Mouse (Mus musculus): ENCODE results near the gene Gm9945.

The Gm9945 gene

DNA sequence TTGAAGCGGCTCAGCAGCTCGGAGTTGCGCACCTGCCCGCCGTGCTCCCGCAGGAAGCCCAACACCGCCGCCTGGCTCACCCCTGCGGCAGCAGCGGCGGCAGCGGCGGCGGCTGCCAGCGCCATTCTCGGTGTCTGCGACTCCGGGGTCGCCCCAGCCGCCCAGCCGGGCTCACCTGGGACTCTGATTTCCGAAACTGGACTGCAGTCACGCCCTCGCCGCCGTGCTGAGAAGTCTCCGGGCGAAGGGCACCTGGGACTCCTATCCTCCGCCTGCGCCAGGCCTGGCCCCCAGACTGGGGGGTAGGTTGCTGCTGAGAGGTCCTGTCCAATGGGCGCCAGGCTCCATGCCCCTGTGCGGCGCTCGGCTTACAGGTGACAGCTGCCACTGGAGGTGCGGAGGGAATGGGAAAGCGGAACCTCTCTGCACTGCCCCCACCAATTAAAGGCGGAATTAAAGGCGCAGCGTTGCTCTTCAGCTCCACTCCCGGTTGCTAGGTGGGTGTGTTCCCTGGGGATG, at the start of gene Gm9945, which contains the start of gene Sowaha:
Gene Gm9945 (plus strand): TSS at position 384 of the 519 bp plus-strand sequence.
Gene Sowaha (minus strand): TSS at position 492 of the 519 bp plus-strand sequence.
- no peak for DNase-seq (ENCODE audit: low read depth)

GRCm38 (mm10) chr11:53430300-53430669, 49.7 kb upstream of the Gm9945 start:
- no peak for DNase-seq (ENCODE audit: low read depth)

DNA sequence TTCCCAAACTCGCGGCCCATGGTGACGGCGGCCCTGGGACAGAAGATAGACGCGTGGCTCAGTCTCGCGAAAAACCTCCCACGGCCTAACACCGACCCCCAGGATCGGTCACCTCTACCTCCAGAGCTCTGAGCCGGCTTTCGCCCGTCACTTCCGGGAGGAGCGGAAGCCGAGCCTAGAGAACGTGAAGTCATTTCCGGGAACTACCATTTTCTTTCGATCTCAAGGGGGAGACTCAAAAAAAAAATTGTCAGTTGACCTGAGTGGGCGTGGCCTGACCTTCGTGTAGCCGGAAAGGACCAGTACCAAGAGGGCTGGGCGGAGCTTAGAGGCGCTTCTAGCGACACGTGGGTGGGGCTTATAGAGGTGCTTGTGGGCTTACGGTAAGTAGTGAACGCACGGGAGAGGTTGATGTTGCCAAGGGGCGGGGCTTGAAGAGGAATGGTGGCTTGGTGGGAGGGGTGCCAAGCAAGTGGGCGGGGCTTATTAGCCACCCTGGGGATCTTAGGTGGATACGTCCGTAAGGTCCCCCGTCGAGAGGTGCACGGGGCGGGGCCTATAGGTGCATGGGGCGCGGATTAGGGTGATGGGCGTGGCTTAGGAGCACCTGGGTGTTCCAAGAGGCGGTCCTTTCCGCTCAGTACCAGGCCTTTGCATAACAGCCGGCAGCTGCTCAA, 49.2 kb upstream of the Gm9945 start, which contains the start of the genes Uqcrq and Gdf9:
Gene Uqcrq (minus strand): TSS at position 162 of the 677 bp plus-strand sequence.
Gene Gdf9 (plus strand): TSS at position 354 of the 677 bp plus-strand sequence.
- DNase-seq (ENCODE audit: low read depth), result peak; percentile 99

GRCm38 (mm10) chr11:53431347-53432056, 48.5 kb upstream of the Gm9945 start:
- no peak for DNase-seq (ENCODE audit: low read depth)

DNA sequence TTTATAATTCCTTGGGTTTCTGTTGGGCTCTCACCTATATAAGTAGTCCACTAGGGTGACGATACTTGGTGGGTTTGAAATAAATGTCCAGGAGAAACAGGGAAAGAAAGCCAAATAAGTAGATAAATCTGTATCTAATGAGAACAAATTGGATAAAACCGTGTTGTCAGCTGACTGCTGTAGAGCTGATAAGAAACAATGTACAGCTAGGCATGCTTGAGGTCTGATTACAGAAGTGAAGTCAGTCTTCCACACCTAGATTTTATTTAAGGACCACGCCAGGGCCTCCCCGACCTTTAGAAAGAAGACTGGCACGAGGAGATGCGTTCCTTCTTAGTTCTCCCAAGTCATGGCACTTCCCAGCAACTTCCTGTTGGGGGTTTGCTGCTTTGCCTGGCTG, 46.9 kb upstream of the Gm9945 start:
- DNase-seq (ENCODE audit: low read depth), result no peak

DNA sequence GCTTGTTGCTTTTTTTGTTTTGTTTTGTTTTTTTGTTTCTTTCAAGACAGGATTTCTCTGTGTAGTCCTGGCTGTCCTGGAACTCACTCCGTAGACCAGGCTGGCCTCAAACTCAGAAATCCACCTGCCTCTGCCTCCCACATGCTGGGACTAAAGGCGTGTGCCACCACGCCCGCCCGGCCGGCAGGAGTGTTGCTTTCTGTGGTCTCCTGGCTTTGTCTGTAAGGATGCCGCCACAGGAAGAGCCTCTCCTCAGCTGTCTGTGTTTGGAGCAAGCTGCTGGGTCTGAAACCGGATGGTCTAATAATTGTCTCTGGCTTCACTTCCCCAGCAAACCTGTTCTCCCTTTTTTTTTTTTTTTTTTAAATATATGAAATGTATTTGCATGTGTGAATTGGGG, 44.5 kb upstream of the Gm9945 start:
- no peak for DNase-seq (ENCODE audit: low read depth)

- no peak for DNase-seq (ENCODE audit: low read depth)
Observed at GRCm38 (mm10) chr11:53436338-53436737, 43.6 kb upstream of the Gm9945 start.

DNA sequence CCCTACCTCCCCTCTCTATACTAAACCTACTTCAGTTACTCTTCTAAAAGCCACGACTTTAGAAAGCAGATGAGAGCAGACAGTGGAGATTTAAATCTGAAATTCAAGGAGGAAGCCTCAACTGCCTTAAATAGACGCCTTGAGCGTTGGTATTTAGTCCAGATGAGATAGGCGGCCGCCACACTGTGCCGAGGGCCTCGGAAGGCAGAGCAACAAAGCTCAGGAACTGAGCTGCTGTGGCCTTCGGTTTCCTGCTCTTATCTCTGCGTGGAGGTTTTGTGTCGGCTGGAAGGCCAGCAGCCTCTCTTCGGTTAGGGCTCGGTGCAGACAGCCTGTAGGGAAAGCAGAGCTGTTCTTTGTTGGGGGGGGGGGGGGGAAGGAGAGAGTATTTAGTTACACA, 38.0 kb upstream of the Gm9945 start:
- peak; percentile 66 for DNase-seq (ENCODE audit: low read depth)

DNA sequence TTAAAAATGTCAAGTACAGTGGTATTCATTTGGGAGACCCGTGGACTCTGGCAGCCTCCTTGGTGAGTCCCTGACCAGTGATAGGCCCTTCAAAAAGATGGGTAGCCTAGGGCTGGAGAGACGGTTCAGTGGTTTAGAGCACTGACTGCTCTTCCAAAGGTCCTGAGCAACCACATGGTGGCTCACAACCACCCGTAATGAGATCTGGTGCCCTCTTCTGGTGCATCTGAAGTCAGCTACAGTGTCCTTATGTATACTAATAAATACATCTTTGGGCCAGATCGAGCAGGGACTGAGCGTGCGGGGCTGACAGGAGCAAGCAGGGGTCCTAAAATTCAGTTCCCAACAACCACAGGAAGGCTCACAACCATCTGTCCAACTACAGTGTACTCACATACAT, 36.1 kb upstream of the Gm9945 start:
- peak; percentile 55 for DNase-seq (ENCODE audit: low read depth)

GRCm38 (mm10) chr11:53445562-53445961, 34.4 kb upstream of the Gm9945 start:
- DNase-seq (ENCODE audit: low read depth), result no peak

DNA sequence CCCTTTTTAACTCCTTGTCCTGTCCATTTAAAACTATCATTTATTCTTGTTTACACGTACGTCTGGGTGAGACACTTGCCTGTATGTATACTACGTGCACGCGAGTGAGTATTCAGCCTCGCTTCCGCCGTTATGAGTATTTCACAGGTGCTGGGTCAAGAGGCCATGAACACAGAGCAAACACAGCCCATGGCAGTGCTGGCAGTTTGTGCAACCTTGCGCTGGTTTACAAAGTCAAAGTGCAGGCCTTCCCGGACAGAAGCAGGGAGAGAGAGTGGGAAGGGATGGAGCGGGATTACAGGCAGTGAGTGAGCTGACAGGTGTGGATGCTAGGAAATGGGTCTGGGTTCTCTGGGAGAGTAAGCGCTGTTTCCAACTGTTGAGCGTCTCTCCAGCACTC, 33.8 kb upstream of the Gm9945 start:
- no peak for DNase-seq (ENCODE audit: low read depth)

DNA sequence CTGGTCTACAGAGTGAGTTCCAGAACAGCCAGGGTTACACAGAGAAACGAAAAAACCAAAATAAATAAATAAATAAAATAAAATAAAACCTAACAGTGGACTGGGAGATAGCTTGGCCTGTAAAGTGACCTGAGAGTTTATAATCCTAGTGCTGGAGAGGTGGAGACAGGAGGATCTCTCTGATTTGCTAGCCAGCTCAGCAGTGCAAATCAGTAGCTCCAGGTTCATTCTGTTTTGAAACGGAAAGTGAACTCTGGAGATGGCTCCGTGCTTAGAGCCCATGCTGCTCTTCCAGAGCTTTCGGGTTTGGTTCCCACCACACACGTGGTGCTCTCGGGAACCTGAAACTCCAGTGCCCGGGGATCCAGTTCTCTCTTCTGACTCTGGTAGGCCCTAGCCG, 32.0 kb upstream of the Gm9945 start:
- no peak for DNase-seq (ENCODE audit: low read depth)

DNA sequence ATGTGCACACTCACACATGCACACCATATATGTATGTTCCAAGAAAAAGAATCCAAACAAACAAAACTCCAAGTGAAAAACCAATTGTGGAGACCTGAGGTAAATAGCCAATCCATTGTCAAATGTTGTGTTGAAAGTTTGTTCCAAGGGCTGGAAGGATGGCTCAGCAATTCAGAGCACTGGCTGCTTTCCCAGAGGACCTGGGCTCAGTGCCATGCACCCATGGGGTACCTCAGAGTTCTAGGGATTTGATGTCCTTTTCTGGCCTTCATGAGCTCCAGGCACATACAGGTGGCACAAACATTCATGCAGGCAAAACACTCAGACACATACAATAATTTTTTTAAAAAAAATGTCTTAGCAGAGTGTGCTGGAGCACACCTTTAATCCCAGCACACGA, 31.4 kb upstream of the Gm9945 start:
- DNase-seq (ENCODE audit: low read depth), result no peak

GRCm38 (mm10) chr11:53450070-53450705, 29.8 kb upstream of the Gm9945 start:
- DNase-seq (ENCODE audit: low read depth), result peak; percentile 52

DNA sequence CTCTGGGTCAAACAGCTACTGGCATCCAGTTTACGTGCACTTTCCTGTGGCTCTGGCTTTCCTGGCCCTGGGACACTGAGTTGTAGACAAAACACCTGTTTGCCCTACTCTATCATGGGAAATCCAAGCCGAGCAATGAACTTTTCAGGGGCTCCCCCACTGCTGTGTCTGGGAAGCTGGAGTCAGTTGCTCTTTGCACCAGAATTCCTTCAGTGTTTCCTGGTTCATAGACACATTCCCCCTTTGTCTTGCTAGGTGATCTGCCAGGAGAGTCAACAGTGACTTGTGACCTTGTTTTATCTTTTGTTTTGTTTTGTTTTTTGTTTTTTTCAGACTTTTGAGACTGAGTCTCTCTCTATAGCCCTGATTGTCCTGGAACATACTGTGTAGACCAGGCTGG, 28.6 kb upstream of the Gm9945 start:
- no peak for DNase-seq (ENCODE audit: low read depth)

DNA sequence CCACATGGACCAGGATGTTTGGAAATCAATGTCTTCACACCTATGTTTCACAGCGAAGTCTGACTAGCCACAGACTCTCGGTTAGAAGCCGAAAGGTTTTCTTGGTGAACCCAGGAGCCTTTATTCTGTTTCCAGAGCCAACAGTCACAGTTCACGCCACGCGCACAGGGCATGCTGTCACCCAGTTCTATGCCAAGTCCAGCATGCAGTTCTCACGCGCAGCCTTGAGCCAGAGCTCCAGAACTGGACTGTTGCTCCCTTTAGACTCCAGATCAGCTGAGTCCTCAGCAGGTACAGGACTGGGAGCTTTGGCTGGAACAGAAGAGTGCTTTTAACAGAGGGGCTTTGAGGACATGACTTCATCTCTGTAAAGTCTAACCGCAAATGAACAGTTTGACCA, 27.6 kb upstream of the Gm9945 start:
- no peak for DNase-seq (ENCODE audit: low read depth)

DNA sequence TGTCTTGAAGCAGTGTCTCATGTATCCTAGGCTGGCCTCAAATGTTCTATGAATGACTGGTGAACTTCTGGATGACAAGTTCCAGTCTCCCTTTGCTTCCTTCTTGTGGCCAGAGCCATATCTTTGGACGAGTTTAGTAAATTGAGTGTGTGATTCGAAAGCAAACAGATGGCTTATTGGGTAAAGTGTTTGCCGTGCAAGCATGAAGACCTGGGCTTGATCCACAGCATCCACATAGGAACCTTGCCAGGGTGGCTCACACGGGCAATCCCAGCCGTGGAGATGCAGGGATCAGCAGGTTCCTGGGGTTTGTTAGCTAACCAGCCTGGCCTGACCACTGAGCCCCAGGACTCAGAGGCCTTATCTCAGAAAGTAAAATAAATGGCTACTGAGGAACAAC, 26.9 kb upstream of the Gm9945 start:
- DNase-seq (ENCODE audit: low read depth), result no peak

DNA sequence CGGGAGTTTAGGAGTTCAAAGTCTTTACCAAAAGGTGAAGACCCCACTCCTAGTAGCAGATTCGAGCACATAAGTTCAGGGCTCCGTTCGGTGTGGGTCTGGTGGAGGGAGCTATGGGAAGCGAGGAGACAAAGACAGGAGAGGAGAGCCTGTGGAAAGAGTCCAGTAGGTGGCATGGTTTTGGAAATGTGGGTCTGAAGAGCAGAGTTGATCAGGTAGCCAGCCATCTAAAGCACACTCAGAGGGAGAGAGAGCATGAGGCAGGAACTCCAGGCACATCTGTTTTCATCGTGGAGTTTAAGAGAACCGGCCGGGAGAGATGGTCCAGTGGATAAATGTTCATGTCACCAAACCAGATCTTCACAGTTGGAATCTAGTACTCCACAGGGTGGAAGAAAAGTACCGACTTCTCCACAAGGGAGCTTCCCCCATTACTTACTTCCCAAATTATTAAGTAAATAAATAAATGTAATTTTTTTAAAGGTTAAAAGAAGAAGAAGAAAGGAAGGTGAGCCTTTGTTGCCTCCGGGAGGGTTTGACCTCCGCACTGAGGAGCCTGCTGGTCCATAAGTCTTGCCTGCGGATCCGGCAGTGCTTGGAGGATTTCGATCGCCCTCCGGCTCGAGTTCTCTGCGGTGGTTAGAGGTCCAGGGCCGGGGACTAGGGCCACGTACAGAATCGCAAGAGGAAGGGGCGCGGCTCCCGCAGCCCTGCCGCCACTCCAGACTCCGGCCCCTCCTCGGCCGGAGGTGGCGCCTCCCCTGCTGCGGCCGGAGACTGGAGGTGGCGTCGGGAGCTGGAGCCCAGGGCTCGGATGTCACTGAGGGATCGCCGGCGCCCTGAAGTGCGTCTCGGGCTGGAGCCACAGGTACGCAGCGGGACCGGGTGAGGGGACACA, 23.2 kb upstream of the Gm9945 start, which contains the start of the genes Gm10447 and Shroom1:
Gene Gm10447 (minus strand): TSS at position 637 of the 898 bp plus-strand sequence.
Gene Shroom1 (plus strand): TSS at position 732 of the 898 bp plus-strand sequence.
- DNase-seq (ENCODE audit: low read depth), result no peak

DNA sequence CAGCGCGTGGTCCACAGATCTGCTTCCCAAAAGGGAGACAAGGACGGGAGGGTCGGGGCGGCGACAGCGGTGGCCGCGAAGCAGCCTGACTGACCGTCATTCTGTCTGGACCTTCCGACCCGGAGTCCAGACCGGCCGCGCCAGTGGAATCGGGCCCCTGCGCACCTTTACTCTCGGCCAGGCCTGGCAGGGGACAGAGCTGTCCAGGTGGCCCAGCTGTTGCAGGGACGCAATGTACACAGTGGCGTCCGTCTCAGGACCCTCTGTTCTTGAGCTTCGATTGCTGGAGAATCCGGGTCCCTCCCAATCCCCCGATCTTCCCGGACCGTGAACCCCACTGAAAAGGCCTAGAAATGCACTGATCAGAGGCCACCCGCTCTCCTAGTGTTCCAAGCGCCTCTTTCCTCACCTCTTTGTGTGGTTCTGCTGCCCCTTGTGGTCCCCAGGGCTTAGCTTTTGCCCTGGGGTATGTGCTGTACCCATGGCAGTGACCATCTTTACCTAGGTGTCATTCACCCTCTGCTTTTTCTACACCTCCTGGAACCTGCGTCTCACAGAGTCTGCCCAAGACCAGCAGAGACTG, 22.5 kb upstream of the Gm9945 start:
- DNase-seq (ENCODE audit: low read depth), result no peak

DNA sequence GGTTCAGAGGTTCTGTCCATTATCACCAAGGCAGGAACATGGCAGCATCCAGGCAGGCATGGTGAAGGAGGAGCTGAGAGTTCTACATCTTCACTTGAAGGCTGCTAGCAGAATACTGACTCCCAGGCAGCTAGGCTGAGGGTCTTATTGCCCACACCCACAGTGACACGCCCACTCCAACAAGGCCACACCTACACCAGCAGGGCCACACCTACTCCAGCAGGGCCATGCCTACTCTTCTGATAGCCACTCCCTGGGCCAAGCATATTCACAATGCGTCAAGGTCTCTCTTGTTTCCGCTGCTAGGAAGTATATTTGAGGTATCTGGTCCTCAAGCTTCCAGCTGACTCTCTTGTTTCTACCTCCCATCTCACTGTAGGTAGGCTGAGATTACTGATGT, 21.0 kb upstream of the Gm9945 start:
- no peak for DNase-seq (ENCODE audit: low read depth)

- no peak for DNase-seq (ENCODE audit: low read depth)
Observed at GRCm38 (mm10) chr11:53460192-53460591, 19.8 kb upstream of the Gm9945 start.
